Comparison of ENCODE assay signal across 9 mouse cellular contexts in the genomic region with DNA sequence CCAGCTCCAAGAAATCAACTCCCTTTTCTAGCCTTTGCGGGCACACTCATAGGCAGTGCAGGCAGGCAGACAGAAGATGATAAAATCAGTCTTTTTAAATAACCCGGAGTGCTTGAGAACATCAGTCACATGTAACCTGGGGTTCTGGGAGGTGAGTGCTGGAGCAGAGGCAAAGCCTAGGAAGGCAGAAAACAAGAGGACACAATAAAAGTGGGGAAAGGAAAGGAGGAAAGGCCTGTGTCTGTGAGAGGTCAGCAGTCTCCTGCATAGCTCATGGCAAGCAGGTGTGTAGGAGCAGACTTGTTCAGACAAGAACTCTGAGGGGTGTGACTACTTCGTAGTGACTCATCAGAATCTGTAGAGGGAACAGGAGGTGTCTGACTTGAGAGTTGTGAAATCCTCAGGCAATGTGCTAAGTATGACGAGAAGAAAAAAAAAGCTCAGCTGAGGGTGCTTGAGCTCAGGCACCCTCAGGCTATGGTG. TPM values are rescaled to one million over a fixed set of nuclear protein-coding genes. Genes with fewer than 3 reads are reported as not detected.
A peak's percentile ranks its signal among the peaks of the same experiment; 100 is the strongest.
DNase-seq lines count a peak whose midpoint lies in the region; ATAC-seq and TF ChIP-seq lines count a peak whose summit lies in the region.
"Had no signal": no experiment of that assay in that cellular context is flagged by ENCODE, and none has a peak within 500 bp of the region (broad histone marks: within the 10 kb centered on the region; RNA-seq: fewer than 3 reads in every experiment).

No protein-coding gene starts in this region.

- no peak overlapping the region for H3K4me3 ChIP-seq in ES-E14 (ENCODE audit: insufficient read depth in 1 of 2, low read depth in 1 of 2, low read length in 2 of 2, poor library complexity in 1 of 2, severe bottlenecking in 1 of 2)
- H3K4me3 ChIP-seq in lung, embryonic 16.5 days (ENCODE audit: low read length), result no peak overlapping the region
- H3K4me3 ChIP-seq in forebrain, embryonic 13.5 days, result no peak overlapping the region
- H3K4me3 ChIP-seq: lung, embryonic 15.5 days had no signal

- H3K9me3 ChIP-seq in ES-E14 (ENCODE audit: control insufficient read depth, insufficient read depth, low read depth, low read length), result no peaks in the 10 kb centered on the region
- H3K9me3 ChIP-seq in lung, embryonic 16.5 days (ENCODE audit: control insufficient read depth, low read length), result no peaks in the 10 kb centered on the region
- no peaks in the 10 kb centered on the region for H3K9me3 ChIP-seq in forebrain, embryonic 13.5 days (replicated peaks)
- H3K9me3 ChIP-seq: lung, embryonic 15.5 days had no signal

- H3K4me2 ChIP-seq in lung, embryonic 16.5 days (ENCODE audit: low read depth, low read length), result no peak overlapping the region
- no peak overlapping the region for H3K4me2 ChIP-seq in forebrain, embryonic 13.5 days
- H3K4me2 ChIP-seq: lung, embryonic 15.5 days had no signal

- in situ Hi-C loops in ES-E14 (cut with MboI; ENCODE audit: low sequenced_read_pairs in 2 of 2, unreplicated experiment in 2 of 2), result no loop called here

- H3K27me3 ChIP-seq in lung, embryonic 16.5 days (ENCODE audit: control insufficient read depth, insufficient read depth, low read depth, low read length), result no peaks in the 10 kb centered on the region
- H3K27me3 ChIP-seq in forebrain, embryonic 13.5 days, result no peaks in the 10 kb centered on the region
- H3K27me3 ChIP-seq: lung, embryonic 15.5 days had no signal

- peak; percentile 72 for ATAC-seq in lung, embryonic 16.5 days (ENCODE audit: low read depth)
- no peak for ATAC-seq in forebrain, embryonic 13.5 days

- peaks cover 3% of the 10 kb centered on the region for H3K36me3 ChIP-seq in ES-E14 (ENCODE audit: control insufficient read depth, insufficient read depth, low read length, poor library complexity, severe bottlenecking)
- H3K36me3 ChIP-seq in lung, embryonic 16.5 days (ENCODE audit: control insufficient read depth, insufficient read depth, low read length), result peaks cover 3% of the 10 kb centered on the region
- H3K36me3 ChIP-seq in forebrain, embryonic 13.5 days (ENCODE audit: poor library complexity, severe bottlenecking), result peaks cover 12% of the 10 kb centered on the region

- DNase-seq in adrenal gland, adult 2 months, result peak; percentile 21
- DNase-seq in adrenal gland, postnatal 4 days (ENCODE audit: low spot score in 2 of 2), result no peak
- DNase-seq in ES-E14 (ENCODE audit: low read depth, low spot score), result no peak
- DNase-seq in forelimb bud, embryonic 11.5 days (ENCODE audit: low read depth, low spot score), result peak; percentile 17
- DNase-seq in natural killer cell, adult 2 months (ENCODE audit: low spot score in 2 of 2), result no peak
- no peak for DNase-seq in thymus, adult 18-20 months

- peaks cover 3 to 11% of the 10 kb centered on the region in 2 experiments; a peak in 2 of 4 replicates for H3K4me1 ChIP-seq in ES-E14 (ENCODE audit: control insufficient read depth in 2 of 2, insufficient read depth in 2 of 2, low read length in 2 of 2, poor library complexity in 1 of 2)
- no peaks in the 10 kb centered on the region for H3K4me1 ChIP-seq in lung, embryonic 16.5 days (replicated peaks; ENCODE audit: control insufficient read depth, insufficient read depth, low read length)
- H3K4me1 ChIP-seq in forebrain, embryonic 13.5 days, result no peaks in the 10 kb centered on the region
- H3K4me1 ChIP-seq: lung, embryonic 15.5 days had no signal

- peak overlapping the region; percentile 83 for H3K27ac ChIP-seq in ES-E14 (ENCODE audit: insufficient read depth, low read depth, low read length, poor library complexity, severe bottlenecking)
- no peak overlapping the region for H3K27ac ChIP-seq in lung, embryonic 16.5 days (ENCODE audit: low read length)
- H3K27ac ChIP-seq in forebrain, embryonic 13.5 days, result no peak overlapping the region
- H3K27ac ChIP-seq: lung, embryonic 15.5 days had no signal

- H3K9ac ChIP-seq in ES-E14 (ENCODE audit: insufficient read depth, low read depth, low read length, poor library complexity, severe bottlenecking), result peak overlapping the region; percentile 27; the same call in 1 of the 2 replicates
- no peak overlapping the region for H3K9ac ChIP-seq in lung, embryonic 16.5 days (ENCODE audit: low read length)
- no peak overlapping the region for H3K9ac ChIP-seq in forebrain, embryonic 13.5 days
- H3K9ac ChIP-seq: lung, embryonic 15.5 days had no signal

- WGBS in lung, embryonic 16.5 days, result 77% methylated on average over 4 of the region's 4 CpGs
- WGBS in forebrain, embryonic 13.5 days, result 90% methylated on average over 4 of the region's 4 CpGs

TF ChIP-seq in ES-E14, 5 proteins besides CTCF, POLR2A, EP300 and RAD21:
- peak; percentile 91 for TF ChIP-seq MAFK (IDR thresholded peaks at IDR 0.05; ENCODE audit: insufficient read depth, low read depth, low read length)
- TF ChIP-seq HCFC1 (IDR thresholded peaks at IDR 0.05; ENCODE audit: borderline replicate concordance, insufficient read depth, low read length), result no peak
- peak; percentile 40; the same call in 1 of the 2 replicates for TF ChIP-seq ZNF384 (IDR thresholded peaks at IDR 0.05; ENCODE audit: low read depth, low read length)
- no peak for TF ChIP-seq CHD2 (IDR thresholded peaks at IDR 0.05; ENCODE audit: low read depth, low read length)
- no peak for TF ChIP-seq ZC3H11A (IDR thresholded peaks at IDR 0.05; ENCODE audit: borderline replicate concordance, low read depth, low read length)
TF ChIP-seq in ES-E14: peak in this region for 2.

RNA-seq across cellular contexts. Expression of a gene that starts 14.4 kb away (rescaled TPM):
- 10 to 100 TPM; 18.5 to 22.5 TPM for total RNA-seq in adrenal gland, adult 2 months (2021)
- 37.5 and 51.4 TPM in 2 replicates for polyA plus RNA-seq in adrenal gland, adult 2 months (2012; rRNA removed)
- total RNA-seq in adrenal gland, postnatal 4 days (2021), result 10 to 100 TPM; 18.6 to 22.0 TPM
- 46.3 and 59.4 TPM in 2 replicates for total RNA-seq in ES-E14 (2012; rRNA removed)
- 32.1 and 33.1 TPM in 2 replicates for polyA plus RNA-seq in lung, embryonic 16.5 days (2015; fragmentation: Nextera tagmentation; extraction: Ambion mirVana)
- 25.3 and 32.6 TPM in 2 replicates for polyA plus RNA-seq in forebrain, embryonic 13.5 days (2015; fragmentation: Nextera tagmentation; extraction: Ambion mirVana)

Comparison
In these comparisons a context has a peak if more than half of its experiments do, and no peak if none do; other contexts are left out.
1. DNase-seq: peak in adrenal gland, adult 2 months (single experiment) and forelimb bud, embryonic 11.5 days (single experiment); none in adrenal gland, postnatal 4 days (0 of 2), ES-E14 (single experiment), natural killer cell, adult 2 months (0 of 2) and thymus, adult 18-20 months (0 of 2).